In genomic region chr5:100047871-100048270, GRCm38 (mm10) we compare ENCODE assay signal across 12 mouse cellular contexts. TPM values are rescaled to one million over a fixed set of nuclear protein-coding genes. Genes with fewer than 3 reads are reported as not detected.
DNase-seq lines count a peak whose midpoint lies in the region; ATAC-seq and TF ChIP-seq lines count a peak whose summit lies in the region.
"Had no signal": no experiment of that assay in that cellular context is flagged by ENCODE, and none has a peak within 500 bp of the region (broad histone marks: within the 10 kb centered on the region; RNA-seq: fewer than 3 reads in every experiment).

No protein-coding gene starts in this region.

- 70% methylated on average over 7 of the region's 7 CpGs for WGBS in hindbrain, embryonic 10.5 days
- WGBS in hindbrain, embryonic 12.5 days: 55% methylated on average over 7 of the region's 7 CpGs
- 44% methylated on average over 7 of the region's 7 CpGs for WGBS in hindbrain, postnatal 0 days

- H3K27me3 ChIP-seq in hindbrain, embryonic 10.5 days (ENCODE audit: insufficient read depth, poor library complexity, severe bottlenecking): no peaks in the 10 kb centered on the region
- H3K27me3 ChIP-seq in hindbrain, embryonic 12.5 days: no peaks in the 10 kb centered on the region
- H3K27me3 ChIP-seq in E14TG2a.4 (ENCODE audit: insufficient read depth, low read length): no peaks in the 10 kb centered on the region
- no peaks in the 10 kb centered on the region for H3K27me3 ChIP-seq in hindbrain, postnatal 0 days (ENCODE audit: insufficient read depth, low read length)
- H3K27me3 ChIP-seq: embryonic facial prominence, embryonic 15.5 days had no signal

- no peak for TF ChIP-seq CTCF in E14TG2a.4 (conservative IDR thresholded peaks at IDR 0.05; ENCODE audit: low read length)
- TF ChIP-seq CTCF in hindbrain, postnatal 0 days (IDR thresholded peaks at IDR 0.05; ENCODE audit: low read depth): no peak

- no peak for DNase-seq in hindbrain, embryonic 10.5 days (ENCODE audit: low spot score)
- peak; percentile 52 for DNase-seq in R1 (ENCODE audit: low read depth, low spot score)
- DNase-seq in hindbrain, postnatal 0 days (ENCODE audit: low spot score): peak; percentile 61
- DNase-seq in gastrocnemius, postnatal 4 days (ENCODE audit: low spot score in 2 of 2): no peak
- DNase-seq in ovary, postnatal 14 days (ENCODE audit: low spot score): no peak

- H3K27ac ChIP-seq in hindbrain, embryonic 10.5 days: 0 out of 2 replicates have a peak overlapping the region, but pooled peaks have one; percentile 18
- H3K27ac ChIP-seq in hindbrain, embryonic 12.5 days: no peak overlapping the region
- H3K27ac ChIP-seq in hindbrain, postnatal 0 days: no peak overlapping the region
- H3K27ac ChIP-seq: embryonic facial prominence, embryonic 15.5 days; heart, adult 2 months; layer of hippocampus, adult 2 months had no signal

- no peak overlapping the region for H3K9ac ChIP-seq in hindbrain, embryonic 12.5 days
- H3K9ac ChIP-seq in hindbrain, postnatal 0 days (replicated peaks; ENCODE audit: low read length): no peak overlapping the region
- H3K9ac ChIP-seq: embryonic facial prominence, embryonic 15.5 days had no signal

- no peak for ATAC-seq in hindbrain, embryonic 12.5 days (ENCODE audit: low FRiP score)
- no peak for ATAC-seq in hindbrain, postnatal 0 days
- ATAC-seq in frontal cortex, adult (ENCODE audit: low TSS enrichment): no peak

- H3K9me3 ChIP-seq in hindbrain, embryonic 10.5 days: no peaks in the 10 kb centered on the region
- H3K9me3 ChIP-seq in hindbrain, embryonic 12.5 days (replicated peaks): no peaks in the 10 kb centered on the region
- no peaks in the 10 kb centered on the region for H3K9me3 ChIP-seq in E14TG2a.4 (ENCODE audit: low read length)
- no peaks in the 10 kb centered on the region for H3K9me3 ChIP-seq in hindbrain, postnatal 0 days (ENCODE audit: low read length)
- H3K9me3 ChIP-seq: embryonic facial prominence, embryonic 15.5 days; G1E had no signal

- H3K4me3 ChIP-seq in hindbrain, embryonic 10.5 days: no peak overlapping the region
- no peak overlapping the region for H3K4me3 ChIP-seq in hindbrain, embryonic 12.5 days
- peak overlapping the region; percentile 65 for H3K4me3 ChIP-seq in E14TG2a.4 (replicated peaks; ENCODE audit: low read length)
- no peak overlapping the region for H3K4me3 ChIP-seq in hindbrain, postnatal 0 days (ENCODE audit: low read length)
- H3K4me3 ChIP-seq: embryonic facial prominence, embryonic 15.5 days; heart, adult 2 months; layer of hippocampus, adult 2 months had no signal

- H3K4me2 ChIP-seq in hindbrain, embryonic 12.5 days (replicated peaks): no peak overlapping the region
- no peak overlapping the region for H3K4me2 ChIP-seq in hindbrain, postnatal 0 days (ENCODE audit: low read depth, low read length)
- H3K4me2 ChIP-seq: embryonic facial prominence, embryonic 15.5 days had no signal

- peaks cover 36% of the 10 kb centered on the region for H3K36me3 ChIP-seq in hindbrain, embryonic 10.5 days
- H3K36me3 ChIP-seq in hindbrain, embryonic 12.5 days: peaks cover 7% of the 10 kb centered on the region; the same call in 1 of the 2 replicates
- peaks cover 48% of the 10 kb centered on the region for H3K36me3 ChIP-seq in E14TG2a.4 (ENCODE audit: insufficient read depth, low read length)
- no peaks in the 10 kb centered on the region for H3K36me3 ChIP-seq in hindbrain, postnatal 0 days (ENCODE audit: insufficient read depth, low read length)
- H3K36me3 ChIP-seq: embryonic facial prominence, embryonic 15.5 days had no signal

- peaks cover 41% of the 10 kb centered on the region for H3K4me1 ChIP-seq in hindbrain, embryonic 10.5 days (replicated peaks)
- H3K4me1 ChIP-seq in hindbrain, embryonic 12.5 days: peaks cover 29% of the 10 kb centered on the region
- H3K4me1 ChIP-seq in E14TG2a.4 (replicated peaks; ENCODE audit: low read depth, low read length): peaks cover 84% of the 10 kb centered on the region
- peaks cover 20% of the 10 kb centered on the region for H3K4me1 ChIP-seq in hindbrain, postnatal 0 days (ENCODE audit: insufficient read depth, low read length)

RNA-seq across cellular contexts. Expression of gene Enoph1, which starts 8.1 kb away (rescaled TPM):
- 46.9 and 52.1 TPM in 2 replicates for polyA plus RNA-seq in hindbrain, embryonic 10.5 days (2016; fragmentation: Nextera tagmentation; extraction: Ambion mirVana)
- 38.0 and 39.2 TPM in 2 replicates for polyA plus RNA-seq in hindbrain, embryonic 12.5 days (2016; fragmentation: Nextera tagmentation; extraction: Ambion mirVana)
- total RNA-seq in hindbrain, postnatal 0 days (2014; rRNA removed): 41.6 and 55.6 TPM in 2 replicates
- 48.6 and 49.0 TPM in 2 replicates for polyA plus RNA-seq in hindbrain, postnatal 0 days (2015; fragmentation: Nextera tagmentation; extraction: Ambion mirVana)
- 10 to 100 TPM; 13.9 to 14.7 TPM for total RNA-seq in gastrocnemius, postnatal 4 days (2021)

RNA-seq across cellular contexts. Expression of gene Hnrnpdl, which starts 8.4 kb away (rescaled TPM):
- 193 and 212 TPM in 2 replicates for polyA plus RNA-seq in hindbrain, embryonic 10.5 days (2016; fragmentation: Nextera tagmentation; extraction: Ambion mirVana)
- 258 and 273 TPM in 2 replicates for polyA plus RNA-seq in hindbrain, embryonic 12.5 days (2016; fragmentation: Nextera tagmentation; extraction: Ambion mirVana)
- 107 and 121 TPM in 2 replicates for total RNA-seq in hindbrain, postnatal 0 days (2014; rRNA removed)
- polyA plus RNA-seq in hindbrain, postnatal 0 days (2015; fragmentation: Nextera tagmentation; extraction: Ambion mirVana): 184 and 193 TPM in 2 replicates
- 100 to 1,000 TPM; 116 to 132 TPM for total RNA-seq in gastrocnemius, postnatal 4 days (2021)

Comparison
In these comparisons a context has a peak if more than half of its experiments do, and no peak if none do; other contexts are left out.
1. DNase-seq: peak in R1 (single experiment) and hindbrain, postnatal 0 days (single experiment); none in hindbrain, embryonic 10.5 days (single experiment), gastrocnemius, postnatal 4 days (0 of 2) and ovary, postnatal 14 days (single experiment).